Mouse (Mus musculus): ENCODE data around the gene Itih2. TPM values are rescaled to one million over a fixed set of nuclear protein-coding genes. Genes with fewer than 3 reads are reported as not detected.
A peak's percentile ranks its signal among the peaks of the same experiment; 100 is the strongest.

Gene Itih2
- 0.06 and 0.15 TPM in 2 replicates for polyA plus RNA-seq (2016; fragmentation: Nextera tagmentation; extraction: Ambion mirVana)

DNA sequence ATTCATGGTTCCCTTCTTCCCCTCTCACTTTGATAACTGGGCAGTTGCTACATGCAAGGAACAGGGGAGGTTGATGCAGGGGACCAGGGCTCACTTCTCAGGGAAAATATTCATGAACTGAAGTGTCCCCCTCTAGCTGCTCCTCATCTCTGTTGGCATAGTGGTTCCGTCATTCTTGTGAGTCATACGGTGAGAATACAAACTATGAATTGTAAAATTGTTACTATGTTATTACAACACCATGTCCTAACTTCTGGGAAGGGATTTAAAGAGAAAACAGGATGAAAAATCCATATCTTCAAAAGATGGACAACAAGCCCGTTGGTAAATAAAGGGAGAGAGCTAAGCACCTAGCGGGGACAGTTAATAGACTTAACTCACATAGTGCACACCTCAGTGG, at the start of gene Itih2:
Gene Itih2, minus strand, starts transcription at position 101 of the 400 bp plus-strand sequence.
- H3K27ac ChIP-seq (replicated peaks) = no peak within 1 kb of the TSS
- no peaks in the 10 kb centered on the region for H3K27me3 ChIP-seq (replicated peaks; ENCODE audit: low read depth, poor library complexity, severe bottlenecking)
- no peaks in the 10 kb centered on the region for H3K9me3 ChIP-seq
- DNase-seq (ENCODE audit: low spot score) = no peak
- no peaks in the 10 kb centered on the region for H3K4me1 ChIP-seq
- no peaks in the 10 kb centered on the region for H3K36me3 ChIP-seq (replicated peaks)
- WGBS = 92% methylated on average over 4 of the region's 4 CpGs
- H3K4me3 ChIP-seq = no peak within 1 kb of the TSS

DNA sequence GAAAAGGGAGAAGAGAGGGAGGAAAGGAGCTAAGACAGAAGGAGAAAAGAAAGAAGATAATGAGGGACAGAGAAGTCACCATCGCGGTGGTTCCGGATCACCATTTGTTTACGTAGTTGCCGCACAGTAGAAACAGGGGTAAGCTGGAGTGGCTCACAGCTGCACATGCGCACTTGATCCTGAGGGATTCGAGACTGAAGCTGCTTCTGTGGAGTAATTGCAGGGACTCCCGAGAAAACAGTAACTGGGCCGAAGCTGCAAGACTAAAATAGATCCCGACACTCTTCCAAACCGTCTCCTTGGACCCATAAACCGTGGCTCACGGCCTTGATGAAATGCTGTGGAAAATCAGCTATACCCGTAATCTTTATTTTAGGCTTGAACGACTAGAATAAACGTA, 38.8 kb upstream of the Itih2 start:
- Histone ChIP-seq H3K4me1 (peaks cover 19% of the 10 kb centered on the region), H3K9me3 (no peaks in the 10 kb centered on the region), H3K36me3 (replicated peaks) (no peaks in the 10 kb centered on the region), H3K27me3 (replicated peaks; ENCODE audit: low read depth, poor library complexity, severe bottlenecking) (no peaks in the 10 kb centered on the region), H3K27ac (replicated peaks) (no peak overlapping the region), H3K4me3 (no peak overlapping the region)
- 91% methylated on average over 16 of the region's 16 CpGs for WGBS
- DNase-seq (ENCODE audit: low spot score) = no peak

DNA sequence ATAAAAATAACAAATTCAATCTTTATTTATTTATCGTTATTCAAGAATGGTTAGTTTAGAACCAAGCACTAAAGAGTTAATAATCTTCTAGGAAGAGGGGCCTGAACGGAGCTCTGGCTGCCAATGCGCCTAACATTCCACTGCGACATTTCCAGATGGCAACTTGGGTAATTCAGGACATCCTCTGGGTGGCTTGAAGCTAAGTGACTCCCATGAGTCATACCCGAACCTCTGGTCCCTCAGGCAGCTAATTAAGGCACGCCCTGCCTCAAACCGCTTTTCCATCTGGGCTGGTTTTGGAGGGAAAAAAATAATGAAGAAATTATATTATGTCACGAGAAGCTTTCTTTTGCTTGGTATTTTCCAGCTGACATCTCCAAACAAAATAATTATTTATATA, 36.8 kb upstream of the Itih2 start:
- no peak for DNase-seq (ENCODE audit: low spot score)
- H3K27me3 ChIP-seq (replicated peaks; ENCODE audit: low read depth, poor library complexity, severe bottlenecking) = no peaks in the 10 kb centered on the region
- WGBS = 57% methylated on average over 8 of the region's 8 CpGs
- H3K4me3 ChIP-seq = no peak overlapping the region
- H3K9me3 ChIP-seq = no peaks in the 10 kb centered on the region
- H3K4me1 ChIP-seq = peaks cover 19% of the 10 kb centered on the region
- H3K27ac ChIP-seq (replicated peaks) = no peak overlapping the region
- H3K36me3 ChIP-seq (replicated peaks) = no peaks in the 10 kb centered on the region

DNA sequence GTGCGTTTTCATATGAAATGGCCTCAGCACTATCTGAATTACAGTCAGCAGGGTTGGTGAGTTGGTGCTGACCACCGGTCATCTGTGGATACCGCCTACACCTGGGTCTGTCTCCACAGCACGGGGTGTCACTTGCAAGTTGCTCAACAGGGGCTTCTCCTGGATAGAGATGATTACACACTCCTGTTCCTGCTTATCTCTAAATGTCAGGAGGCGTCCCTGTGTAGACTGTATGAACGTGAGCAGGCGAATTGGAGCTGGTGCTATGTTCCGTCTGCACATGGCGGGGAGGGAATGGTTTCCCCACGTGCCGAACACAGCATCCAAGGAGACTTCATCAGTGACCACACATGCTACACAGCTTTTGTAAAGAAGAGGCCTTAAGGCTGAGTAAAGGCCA, 36.1 kb upstream of the Itih2 start:
- DNase-seq (ENCODE audit: low spot score) = no peak
- 89% methylated on average over 11 of the region's 11 CpGs for WGBS
- Histone ChIP-seq H3K4me1 (peaks cover 19% of the 10 kb centered on the region), H3K27ac (replicated peaks) (no peak overlapping the region), H3K36me3 (replicated peaks) (no peaks in the 10 kb centered on the region), H3K4me3 (no peak overlapping the region), H3K27me3 (replicated peaks; ENCODE audit: low read depth, poor library complexity, severe bottlenecking) (no peaks in the 10 kb centered on the region), H3K9me3 (no peaks in the 10 kb centered on the region)

DNA sequence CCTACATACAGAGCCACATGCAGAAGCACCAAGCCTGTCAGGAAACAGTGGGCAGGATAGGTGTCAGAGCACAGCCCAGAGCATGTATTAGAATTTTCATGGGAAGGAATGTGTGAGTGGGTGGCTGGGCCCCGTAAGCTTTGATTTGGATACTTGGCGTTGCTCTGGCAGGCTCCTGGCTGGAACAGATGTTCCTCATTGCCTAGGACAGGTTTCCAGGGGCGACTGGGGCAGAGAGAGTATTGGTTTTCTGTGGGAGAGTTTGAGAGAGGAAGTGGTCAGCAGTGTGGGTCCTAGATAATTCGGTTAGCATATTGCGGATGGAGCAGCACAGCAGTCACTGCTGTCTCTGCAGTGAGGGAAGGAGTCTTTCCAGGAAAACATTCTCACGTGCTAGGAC, 35.4 kb upstream of the Itih2 start:
- Histone ChIP-seq H3K36me3 (replicated peaks) (no peaks in the 10 kb centered on the region), H3K4me3 (no peak overlapping the region), H3K4me1 (peaks cover 19% of the 10 kb centered on the region), H3K27ac (replicated peaks) (no peak overlapping the region), H3K27me3 (replicated peaks; ENCODE audit: low read depth, poor library complexity, severe bottlenecking) (no peaks in the 10 kb centered on the region), H3K9me3 (no peaks in the 10 kb centered on the region)
- peak; percentile 59 for DNase-seq (ENCODE audit: low spot score)
- WGBS = 46% methylated on average over 6 of the region's 6 CpGs

DNA sequence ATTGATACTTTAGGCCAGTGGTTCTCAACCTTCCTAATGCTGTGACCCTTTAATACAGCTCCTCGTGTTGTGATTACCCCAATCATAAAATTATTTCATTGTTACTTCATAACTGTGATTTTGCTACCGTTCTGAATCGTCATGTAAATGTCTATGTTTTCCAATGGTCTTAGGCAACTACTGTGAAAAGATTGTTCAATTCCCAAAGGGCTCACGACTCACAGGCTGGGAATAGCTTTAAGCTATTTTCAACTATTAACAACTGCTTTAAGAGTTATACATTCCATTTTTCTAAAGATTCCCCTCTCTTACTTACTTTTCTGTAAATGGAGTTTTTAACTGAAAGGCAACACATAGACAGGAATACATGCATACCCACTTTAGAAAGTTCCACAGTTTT, 30.8 kb upstream of the Itih2 start:
- Histone ChIP-seq H3K36me3 (replicated peaks) (no peaks in the 10 kb centered on the region), H3K9me3 (no peaks in the 10 kb centered on the region), H3K4me1 (peaks cover 8% of the 10 kb centered on the region), H3K27me3 (replicated peaks; ENCODE audit: low read depth, poor library complexity, severe bottlenecking) (no peaks in the 10 kb centered on the region), H3K4me3 (no peak overlapping the region), H3K27ac (replicated peaks) (no peak overlapping the region)
- no peak for DNase-seq (ENCODE audit: low spot score)
- WGBS = 90% methylated on average over 4 of the region's 4 CpGs

DNA sequence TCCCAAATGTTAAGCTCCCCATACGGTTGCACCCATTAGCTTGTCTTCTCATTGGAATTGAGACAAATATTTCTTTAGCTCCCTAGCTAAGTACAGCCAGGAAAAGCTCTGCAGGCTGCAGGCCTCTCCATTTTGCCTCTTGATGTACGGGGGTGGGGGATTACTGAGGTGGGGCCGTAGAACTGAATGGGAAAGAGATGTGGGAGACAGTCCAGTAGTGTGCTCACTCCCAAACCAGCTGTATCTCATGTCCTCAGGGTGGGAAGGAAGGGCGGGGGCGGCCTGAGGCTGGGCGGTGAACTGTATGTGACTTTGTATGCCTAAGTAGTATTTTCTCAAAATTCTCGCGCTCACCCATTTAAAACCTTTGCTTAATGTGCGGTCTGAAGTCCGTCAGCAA, 26.0 kb upstream of the Itih2 start:
- Histone ChIP-seq H3K27me3 (replicated peaks; ENCODE audit: low read depth, poor library complexity, severe bottlenecking) (no peaks in the 10 kb centered on the region; the same call in 1 of the 2 replicates), H3K9me3 (no peaks in the 10 kb centered on the region), H3K27ac (replicated peaks) (no peak overlapping the region), H3K4me3 (no peak overlapping the region), H3K36me3 (replicated peaks) (no peaks in the 10 kb centered on the region), H3K4me1 (peaks cover 18% of the 10 kb centered on the region)
- no peak for DNase-seq (ENCODE audit: low spot score)
- WGBS = 82% methylated on average over 10 of the region's 10 CpGs

DNA sequence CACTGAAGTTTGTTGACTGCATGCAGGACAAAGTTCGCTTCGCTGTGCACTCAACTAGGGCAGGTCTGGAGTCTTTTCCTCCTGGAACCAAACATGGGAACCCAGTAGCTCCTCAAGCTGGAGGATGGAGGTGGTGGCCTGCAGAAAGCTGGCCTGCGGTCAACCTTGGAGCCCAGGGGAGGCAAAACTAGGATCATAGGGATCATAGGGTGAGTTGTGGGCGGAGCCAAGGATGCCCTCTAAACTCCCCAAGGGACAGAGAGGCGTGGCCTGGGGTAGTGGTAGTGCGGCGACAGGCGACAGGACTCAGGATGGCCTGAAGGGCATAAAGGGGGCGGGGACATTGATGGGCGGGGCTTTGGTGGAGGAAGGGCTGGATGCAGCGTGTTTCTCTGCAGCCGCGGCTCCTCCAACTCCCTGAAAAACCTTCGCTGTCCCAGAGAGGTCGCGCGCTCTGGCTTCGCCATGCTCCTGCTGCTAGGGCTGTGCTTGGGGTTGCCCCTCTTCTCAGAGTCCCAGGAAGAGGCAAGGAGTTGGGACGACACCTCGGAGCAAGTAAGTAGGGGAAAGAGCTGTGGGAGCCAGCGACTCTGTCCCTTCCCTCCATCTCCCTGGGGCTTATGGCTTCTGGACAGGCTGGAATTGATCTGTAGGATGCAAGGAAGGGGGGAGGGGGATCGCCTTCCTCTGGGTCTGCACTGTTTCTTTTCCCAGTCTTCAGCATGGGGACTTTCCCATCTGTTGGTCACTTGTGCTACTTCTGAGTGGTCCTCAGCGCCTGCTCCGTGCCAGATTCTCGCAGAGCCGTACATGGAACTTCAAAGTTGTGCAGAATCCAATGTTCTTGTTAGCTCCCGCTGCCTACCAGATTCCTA, 22.2 kb upstream of the Itih2 start, which contains the start of gene Itih5:
Gene Itih5, plus strand, starts transcription at position 371 of the 875 bp plus-strand sequence.
- H3K9me3 ChIP-seq = no peaks in the 10 kb centered on the region
- H3K27ac ChIP-seq (replicated peaks) = peak within 1 kb of the TSS; percentile 82
- H3K4me1 ChIP-seq = peaks cover 18% of the 10 kb centered on the region
- no peaks in the 10 kb centered on the region for H3K36me3 ChIP-seq (replicated peaks)
- H3K4me3 ChIP-seq = peak within 1 kb of the TSS; percentile 67
- H3K27me3 ChIP-seq (replicated peaks; ENCODE audit: low read depth, poor library complexity, severe bottlenecking) = no peaks in the 10 kb centered on the region; the same call in 1 of the 2 replicates
- DNase-seq (ENCODE audit: low spot score) = peak; percentile 83
- WGBS = 7% methylated on average over 27 of the region's 27 CpGs

DNA sequence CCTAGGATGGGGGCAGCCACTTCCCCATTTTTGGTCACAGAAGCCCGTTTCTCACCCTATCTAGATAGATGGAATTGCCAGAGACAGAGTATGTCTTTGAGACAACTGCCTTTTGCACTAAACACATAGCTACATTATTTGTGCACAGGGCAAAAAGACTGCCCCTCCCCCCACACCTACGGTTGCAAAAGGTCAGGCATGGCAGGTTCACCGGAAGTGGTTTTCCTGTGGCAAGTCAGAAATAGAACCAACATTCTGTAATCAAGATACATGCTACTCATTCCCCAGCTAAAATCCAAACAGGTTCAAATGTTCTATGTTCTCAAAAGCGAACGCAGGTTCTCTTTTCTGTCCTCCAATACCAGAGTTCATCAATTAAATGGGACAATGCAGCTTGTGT, 21.4 kb upstream of the Itih2 start:
- DNase-seq (ENCODE audit: low spot score) = no peak
- H3K36me3 ChIP-seq (replicated peaks) = no peaks in the 10 kb centered on the region
- H3K27ac ChIP-seq (replicated peaks) = no peak overlapping the region
- no peaks in the 10 kb centered on the region; the same call in 1 of the 2 replicates for H3K27me3 ChIP-seq (replicated peaks; ENCODE audit: low read depth, poor library complexity, severe bottlenecking)
- peaks cover 18% of the 10 kb centered on the region for H3K4me1 ChIP-seq
- WGBS = 78% methylated on average over 5 of the region's 5 CpGs
- no peaks in the 10 kb centered on the region for H3K9me3 ChIP-seq
- H3K4me3 ChIP-seq = no peak overlapping the region

DNA sequence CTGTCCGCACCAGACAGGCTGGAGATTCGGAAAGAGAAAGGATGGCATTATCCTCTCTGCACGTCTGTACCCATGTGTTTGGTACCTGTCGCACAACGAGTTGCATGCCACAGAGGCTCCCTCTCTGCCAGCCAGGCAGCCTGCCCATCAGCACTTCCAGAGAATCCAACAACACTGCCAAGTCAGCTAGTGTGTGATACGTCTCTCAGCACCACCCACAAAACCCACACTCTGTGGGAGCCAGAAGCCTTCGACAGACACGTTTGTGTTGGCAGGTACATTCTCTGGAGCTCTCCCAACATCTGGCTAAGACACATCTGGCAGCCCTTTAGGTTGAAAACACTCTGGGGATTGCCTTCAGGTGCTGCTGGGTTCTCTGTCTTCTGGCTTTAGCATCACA, 16.0 kb upstream of the Itih2 start:
- H3K4me3 ChIP-seq = no peak overlapping the region
- no peaks in the 10 kb centered on the region for H3K27me3 ChIP-seq (replicated peaks; ENCODE audit: low read depth, poor library complexity, severe bottlenecking)
- no peaks in the 10 kb centered on the region for H3K9me3 ChIP-seq
- DNase-seq (ENCODE audit: low spot score) = no peak
- 80% methylated on average over 8 of the region's 8 CpGs for WGBS
- peaks cover 3% of the 10 kb centered on the region; the same call in 1 of the 2 replicates for H3K4me1 ChIP-seq
- H3K27ac ChIP-seq (replicated peaks) = no peak overlapping the region
- H3K36me3 ChIP-seq (replicated peaks) = no peaks in the 10 kb centered on the region

DNA sequence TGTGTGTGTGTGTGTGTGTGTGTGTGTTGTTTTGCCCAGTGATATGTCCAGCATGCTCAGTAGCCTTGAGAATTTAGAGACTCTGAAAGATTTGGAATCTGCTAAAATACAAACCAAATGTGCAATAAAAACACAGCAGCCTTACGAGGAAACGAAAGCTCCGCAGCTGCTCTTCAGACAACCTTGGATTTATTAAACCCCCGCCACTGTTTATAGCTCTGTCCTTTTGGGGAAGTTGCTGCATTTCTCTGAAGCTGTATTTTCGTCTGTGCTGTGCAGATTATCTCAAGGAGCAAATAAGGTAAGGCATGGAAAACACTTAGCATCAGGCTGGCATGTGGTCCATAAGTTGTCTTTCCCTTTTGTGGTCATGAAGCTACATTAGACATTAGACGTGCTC, 14.3 kb upstream of the Itih2 start:
- 62% methylated on average over 6 of the region's 6 CpGs for whole genome bisulfite sequencing
- Histone ChIP-seq H3K4me3 (no peak overlapping the region), H3K36me3 (replicated peaks) (no peaks in the 10 kb centered on the region), H3K27ac (replicated peaks) (no peak overlapping the region), H3K27me3 (replicated peaks; ENCODE audit: low read depth, poor library complexity, severe bottlenecking) (no peaks in the 10 kb centered on the region), H3K9me3 (no peaks in the 10 kb centered on the region), H3K4me1 (peaks cover 3% of the 10 kb centered on the region; the same call in 1 of the 2 replicates)
- DNase-seq (ENCODE audit: low spot score) = no peak

DNA sequence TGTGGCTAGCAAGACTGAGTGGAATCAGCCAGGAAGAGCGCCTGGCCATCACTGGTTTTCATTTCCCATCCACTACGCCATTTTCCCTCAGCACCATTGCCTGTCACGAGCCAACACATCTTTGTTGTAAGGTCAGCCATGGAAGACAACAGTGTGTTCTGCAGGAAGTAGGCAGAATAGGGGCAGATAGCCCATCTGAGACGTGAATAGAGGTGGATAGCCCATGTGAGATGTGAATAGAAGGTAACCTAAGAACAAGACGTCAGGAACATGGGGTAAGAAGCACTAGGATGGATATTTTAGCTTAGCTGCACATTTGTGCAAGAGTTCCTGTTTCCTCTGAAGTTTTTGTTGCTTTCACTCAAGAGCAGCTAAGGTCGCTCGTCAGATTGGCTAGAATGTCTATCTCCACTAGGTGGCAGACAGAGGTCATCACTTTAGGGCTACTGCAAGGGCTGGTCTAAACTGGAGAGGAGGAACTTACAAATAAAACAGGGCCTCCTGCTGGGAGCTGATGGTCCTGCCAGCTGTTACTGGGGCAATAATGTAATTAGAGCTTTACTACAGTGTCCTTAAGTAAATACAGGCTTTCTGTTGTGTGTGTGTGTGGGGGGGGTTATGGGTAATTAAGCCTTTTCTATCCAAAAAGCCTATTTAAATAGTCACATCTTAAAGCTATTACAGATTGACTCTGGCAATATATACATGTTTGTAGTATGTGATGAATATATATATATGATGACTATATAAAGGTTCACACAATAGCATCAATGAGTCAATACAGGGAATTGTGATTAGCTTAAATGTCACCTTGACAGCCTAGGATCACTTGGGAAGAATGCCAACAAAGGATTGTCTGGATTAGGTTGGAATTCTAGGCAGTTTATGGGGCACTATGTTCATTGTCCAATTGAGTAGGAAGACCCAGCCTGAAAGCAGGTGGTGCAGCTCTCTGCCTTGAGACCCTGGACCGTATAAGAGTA, 11.6 kb upstream of the Itih2 start:
- Histone ChIP-seq H3K36me3 (replicated peaks) (no peaks in the 10 kb centered on the region), H3K27ac (replicated peaks) (no peak overlapping the region), H3K4me1 (peaks cover 3% of the 10 kb centered on the region; the same call in 1 of the 2 replicates), H3K27me3 (replicated peaks; ENCODE audit: low read depth, poor library complexity, severe bottlenecking) (no peaks in the 10 kb centered on the region), H3K9me3 (no peaks in the 10 kb centered on the region), H3K4me3 (no peak overlapping the region)
- DNase-seq (ENCODE audit: low spot score) = peak; percentile 66
- WGBS = 39% methylated on average over 8 of the region's 8 CpGs

Measured in embryonic facial prominence, embryonic 10.5 days (tissue).